Mouse (Mus musculus): ENCODE data around the gene Arxes1. TPM values are rescaled to one million over a fixed set of nuclear protein-coding genes. Genes with fewer than 3 reads are reported as not detected.

Arxes1 gene
- polyA plus RNA-seq (2015; fragmentation: Illumina TruSeq; extraction: RNeasy Lipid Tissue Mini Kit (QIAGEN cat#74804); ENCODE audit: insufficient read depth, low replicate concordance): 0.88 TPM

DNA sequence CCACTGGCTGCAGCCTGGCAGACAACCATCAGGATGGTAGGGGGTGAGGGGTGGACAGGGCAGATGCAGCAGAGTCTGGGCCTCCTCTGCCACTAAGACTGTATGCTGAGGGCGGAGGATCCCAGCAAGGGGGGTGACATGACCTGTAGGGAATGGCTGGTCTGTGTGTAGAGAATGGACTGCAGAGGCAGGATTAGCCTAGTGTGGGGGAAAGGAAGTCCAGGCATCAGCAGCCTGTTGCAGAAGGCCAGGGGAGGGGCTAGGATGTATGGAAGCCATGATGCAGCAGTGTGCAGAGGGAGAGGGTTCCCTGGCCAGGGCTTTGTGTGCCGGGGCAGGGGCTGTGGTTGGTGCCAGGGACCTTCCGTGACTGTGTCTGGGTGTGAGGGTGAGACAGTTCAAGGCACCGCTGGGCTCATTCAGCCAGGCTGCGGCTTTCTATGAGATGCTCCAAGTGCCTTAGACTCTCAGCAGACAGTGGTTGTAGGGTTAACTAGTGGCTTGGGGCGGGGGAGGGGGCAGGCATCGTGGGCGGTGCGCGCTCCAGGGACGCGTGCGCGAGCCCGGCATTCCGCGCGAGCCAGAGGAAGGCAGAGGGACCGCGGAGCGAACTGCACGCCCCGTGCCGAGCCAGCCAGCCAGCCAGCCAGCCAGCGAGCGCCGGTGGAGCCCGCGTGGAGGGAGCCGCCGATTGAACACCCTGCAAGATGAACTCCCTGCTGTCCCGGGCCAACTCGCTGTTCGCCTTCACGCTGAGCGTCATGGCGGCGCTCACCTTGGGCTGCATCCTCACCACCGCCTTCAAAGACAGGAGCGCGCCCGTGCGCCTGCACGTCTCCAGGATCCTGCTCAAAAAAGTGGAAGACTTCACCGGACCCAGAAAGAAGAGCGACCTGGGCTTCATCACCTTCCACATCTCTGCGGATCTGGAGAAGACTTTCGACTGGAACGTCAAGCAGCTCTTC lies at the start of gene Arxes1:
TSS of gene Arxes1 (plus strand) at position 569 of the 965 bp plus-strand sequence.

DNA sequence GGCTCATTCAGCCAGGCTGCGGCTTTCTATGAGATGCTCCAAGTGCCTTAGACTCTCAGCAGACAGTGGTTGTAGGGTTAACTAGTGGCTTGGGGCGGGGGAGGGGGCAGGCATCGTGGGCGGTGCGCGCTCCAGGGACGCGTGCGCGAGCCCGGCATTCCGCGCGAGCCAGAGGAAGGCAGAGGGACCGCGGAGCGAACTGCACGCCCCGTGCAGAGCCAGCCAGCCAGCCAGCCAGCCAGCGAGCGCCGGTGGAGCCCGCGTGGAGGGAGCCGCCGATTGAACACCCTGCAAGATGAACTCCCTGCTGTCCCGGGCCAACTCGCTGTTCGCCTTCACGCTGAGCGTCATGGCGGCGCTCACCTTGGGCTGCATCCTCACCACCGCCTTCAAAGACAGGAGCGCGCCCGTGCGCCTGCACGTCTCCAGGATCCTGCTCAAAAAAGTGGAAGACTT lies 39.5 kb upstream of the Arxes1 start, which contains the start of gene Arxes2:
TSS of gene Arxes2 (plus strand) at position 161 of the 456 bp plus-strand sequence.

DNA sequence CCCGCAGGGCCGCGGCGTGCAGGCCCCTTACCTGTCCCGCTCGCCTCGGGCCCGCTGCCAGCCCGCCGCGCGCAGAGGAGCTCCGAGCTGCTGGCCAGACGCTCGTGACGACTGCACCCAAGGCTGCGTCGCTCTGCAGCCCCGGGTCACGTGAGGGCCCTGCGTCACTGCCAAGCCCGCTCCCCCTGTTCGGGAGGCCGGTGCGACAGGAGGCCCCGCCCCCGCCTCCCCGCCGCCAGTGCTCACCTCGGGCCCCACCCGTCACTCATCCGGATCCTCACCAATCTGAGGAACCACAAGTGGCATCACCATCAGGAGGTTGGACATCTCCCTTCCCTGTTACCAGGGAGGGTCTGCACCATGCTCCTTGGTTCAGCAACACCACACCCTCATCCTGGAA lies 34.9 kb downstream of the Arxes1 start, which contains the start of gene Bex2:
TSS of gene Bex2 (minus strand) at position 217 of the 400 bp plus-strand sequence.

Other genes with a start within 250 kb of the Arxes1 start
- 17.4 TPM for gene Bhlhb9, start 235.8 kb upstream of the Arxes1 start, polyA plus RNA-seq (2015; fragmentation: Illumina TruSeq; extraction: RNeasy Lipid Tissue Mini Kit (QIAGEN cat#74804); ENCODE audit: insufficient read depth, low replicate concordance)
- gene Gprasp2, start 194.3 kb upstream of the Arxes1 start, polyA plus RNA-seq (2015; fragmentation: Illumina TruSeq; extraction: RNeasy Lipid Tissue Mini Kit (QIAGEN cat#74804); ENCODE audit: insufficient read depth, low replicate concordance): 7.5 TPM
- 4.7 TPM for gene Arxes2, start 39.5 kb upstream of the Arxes1 start, polyA plus RNA-seq (2015; fragmentation: Illumina TruSeq; extraction: RNeasy Lipid Tissue Mini Kit (QIAGEN cat#74804); ENCODE audit: insufficient read depth, low replicate concordance)
- not detected for gene Bex2, start 34.9 kb downstream of the Arxes1 start, polyA plus RNA-seq (2015; fragmentation: Illumina TruSeq; extraction: RNeasy Lipid Tissue Mini Kit (QIAGEN cat#74804); ENCODE audit: insufficient read depth, low replicate concordance)
- gene Nxf3, start 51.9 kb downstream of the Arxes1 start, polyA plus RNA-seq (2015; fragmentation: Illumina TruSeq; extraction: RNeasy Lipid Tissue Mini Kit (QIAGEN cat#74804); ENCODE audit: insufficient read depth, low replicate concordance): not detected
- 3.1 TPM for gene Bex4, start 105.6 kb downstream of the Arxes1 start, polyA plus RNA-seq (2015; fragmentation: Illumina TruSeq; extraction: RNeasy Lipid Tissue Mini Kit (QIAGEN cat#74804); ENCODE audit: insufficient read depth, low replicate concordance)
- 26.0 TPM for gene Tceal8, start 139.0 kb downstream of the Arxes1 start, polyA plus RNA-seq (2015; fragmentation: Illumina TruSeq; extraction: RNeasy Lipid Tissue Mini Kit (QIAGEN cat#74804); ENCODE audit: insufficient read depth, low replicate concordance)
- not detected for gene Tceal5, start 170.5 kb downstream of the Arxes1 start, polyA plus RNA-seq (2015; fragmentation: Illumina TruSeq; extraction: RNeasy Lipid Tissue Mini Kit (QIAGEN cat#74804); ENCODE audit: insufficient read depth, low replicate concordance)
- gene Tceal7, start 181.4 kb downstream of the Arxes1 start, polyA plus RNA-seq (2015; fragmentation: Illumina TruSeq; extraction: RNeasy Lipid Tissue Mini Kit (QIAGEN cat#74804); ENCODE audit: insufficient read depth, low replicate concordance): not detected
- not detected for gene Bex1, start 182.1 kb downstream of the Arxes1 start, polyA plus RNA-seq (2015; fragmentation: Illumina TruSeq; extraction: RNeasy Lipid Tissue Mini Kit (QIAGEN cat#74804); ENCODE audit: insufficient read depth, low replicate concordance)
- gene Tceal9, start 211.7 kb downstream of the Arxes1 start, polyA plus RNA-seq (2015; fragmentation: Illumina TruSeq; extraction: RNeasy Lipid Tissue Mini Kit (QIAGEN cat#74804); ENCODE audit: insufficient read depth, low replicate concordance): 89.0 TPM
- 51.5 TPM for gene Bex3, start 236.9 kb downstream of the Arxes1 start, polyA plus RNA-seq (2015; fragmentation: Illumina TruSeq; extraction: RNeasy Lipid Tissue Mini Kit (QIAGEN cat#74804); ENCODE audit: insufficient read depth, low replicate concordance)

Data from spleen, adult 10 weeks (tissue).